Mouse (Mus musculus) spleen, adult 2 months (tissue): ENCODE results near the gene Lactbl1.

Experiments
- CTCF ChIP-seq: fragments of 200-500 bp; IDR thresholded peaks from 2 replicates; pipeline ENCODE4 v1.5.1; 2011; ENCODE audit warnings: mild to moderate bottlenecking, inconsistent platforms; ENCODE audit not compliant: insufficient read depth, insufficient read length, insufficient replicate concordance; ENCODE audit errors: extremely low read depth
- POLR2A ChIP-seq: fragments of 200-500 bp; IDR thresholded peaks from 2 replicates; pipeline ENCODE4 v1.6.1; 2011; ENCODE audit warnings: low read depth, low read length, inconsistent platforms

DNA sequence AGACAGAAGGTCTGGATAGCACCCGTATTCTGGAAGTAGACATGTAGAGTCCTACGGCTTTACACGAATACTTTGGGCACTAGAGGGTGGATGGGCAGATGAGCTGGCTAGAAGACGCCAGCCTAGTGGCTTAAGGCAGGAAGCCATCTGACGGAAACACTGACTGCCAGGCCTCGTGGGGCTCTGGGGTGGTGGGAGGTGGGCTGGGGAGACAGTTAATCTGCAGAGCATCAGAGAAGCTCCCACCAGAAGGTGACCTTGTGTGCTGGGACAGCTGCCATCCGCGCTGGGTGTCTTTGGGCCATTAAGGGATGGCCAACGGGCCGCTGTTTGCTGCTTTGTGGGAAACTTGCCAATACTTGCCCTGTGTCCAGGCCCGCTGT lies 30.1 kb downstream of the Lactbl1 start:
- TF ChIP-seq CTCF: no peak
- no peak for TF ChIP-seq POLR2A
